Mouse (Mus musculus) erythroblast, embryonic 14.5 days (primary cell): ENCODE measurements around the gene Hrh2.

Source experiments
- GATA1 ChIP-seq: IDR thresholded peaks from 2 replicates; pipeline ENCODE4 v1.6.1; 2012; ENCODE audit warnings: low read length, inconsistent platforms, mixed read lengths
- TAL1 ChIP-seq: IDR thresholded peaks from 3 replicates; pipeline ENCODE4 v1.6.1; 2012; ENCODE audit warnings: low read length, inconsistent platforms, mixed read lengths

- TF ChIP-seq TAL1 (no peak), GATA1 (no peak)
Observed at GRCm38 (mm10) chr13:54247545-54247944, 55.6 kb downstream of the Hrh2 start.
